Comparison of ENCODE assay signal across 36 mouse cellular contexts in the genomic region with DNA sequence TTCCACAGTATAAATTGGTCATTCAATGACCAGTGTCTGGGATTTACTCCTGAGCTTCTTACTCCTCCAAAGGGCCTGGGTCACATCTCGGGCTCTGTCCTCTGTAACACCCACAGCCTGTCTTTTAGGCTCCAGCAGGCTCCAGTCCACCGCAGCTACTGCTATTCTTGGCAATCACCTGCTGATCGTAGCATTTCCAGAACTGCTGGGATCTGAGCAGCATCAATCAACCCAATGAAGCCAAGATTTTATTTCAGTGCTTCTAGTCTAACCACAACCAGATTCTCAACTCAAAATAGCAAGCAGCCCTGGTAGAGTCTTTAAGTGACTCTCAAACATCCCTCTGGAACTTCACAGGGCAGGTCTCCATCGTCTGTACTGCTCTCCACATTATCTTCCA. TPM values are rescaled to one million over a fixed set of nuclear protein-coding genes. Genes with fewer than 3 reads are reported as not detected.
A peak's percentile ranks its signal among the peaks of the same experiment; 100 is the strongest.
DNase-seq lines count a peak whose midpoint lies in the region; ATAC-seq and TF ChIP-seq lines count a peak whose summit lies in the region.
"Had no signal": no experiment of that assay in that cellular context is flagged by ENCODE, and none has a peak within 500 bp of the region (broad histone marks: within the 10 kb centered on the region; RNA-seq: fewer than 3 reads in every experiment).

No protein-coding gene starts in this region.

- 38% methylated on average over 4 of the region's 4 CpGs for WGBS in lung, embryonic 14.5 days

- H3K4me2 ChIP-seq in lung, embryonic 14.5 days: no peak overlapping the region
- peak overlapping the region; percentile 27 for H3K4me2 ChIP-seq in myocyte (ENCODE audit: low read depth)
- H3K4me2 ChIP-seq: embryonic facial prominence, embryonic 13.5 days; heart, embryonic 13.5 days; hindbrain, embryonic 14.5 days had no signal

- 0 out of 2 replicates have a peak, but pooled peaks have one; percentile 24 for ATAC-seq in lung, embryonic 14.5 days (ENCODE audit: insufficient read depth)
- no peak for ATAC-seq in erythroblast, adult 5-6 weeks (replicated peaks; ENCODE audit: low FRiP score, poor library complexity, severe bottlenecking)
- ATAC-seq: forebrain, embryonic 14.5 days; forebrain, postnatal 0 days; hindbrain, postnatal 0 days; inflammation-experienced regulatory T-cells, adult 6 months; Patski had no signal

- no peak overlapping the region for H3K4me3 ChIP-seq in gastrocnemius, adult 2 months
- H3K4me3 ChIP-seq in lung, embryonic 14.5 days (ENCODE audit: low read depth, low read length): no peak overlapping the region
- no peak overlapping the region for H3K4me3 ChIP-seq in myocyte
- H3K4me3 ChIP-seq: embryonic facial prominence, embryonic 13.5 days; heart, adult 2 months; heart, embryonic 10.5 days; heart, embryonic 13.5 days had no signal

- H3ac ChIP-seq in myocyte (ENCODE audit: control insufficient read depth, insufficient read length): no peak overlapping the region

- TF ChIP-seq CTCF in gastrocnemius, adult 2 months (IDR thresholded peaks at IDR 0.05): no peak
- no peak for TF ChIP-seq CTCF in lung, embryonic 14.5 days (IDR thresholded peaks at IDR 0.05; ENCODE audit: low read depth)

- intact Hi-C loops in gastrocnemius, adult 2 months (cut with DNase I): no loop called here

- no peaks in the 10 kb centered on the region for H3K9me3 ChIP-seq in lung, embryonic 14.5 days (ENCODE audit: low read depth, low read length)
- H3K9me3 ChIP-seq: embryonic facial prominence, embryonic 13.5 days; heart, embryonic 10.5 days; heart, embryonic 13.5 days had no signal

- no peak overlapping the region for H3K27ac ChIP-seq in gastrocnemius, adult 2 months
- no peak overlapping the region for H3K27ac ChIP-seq in lung, embryonic 14.5 days (ENCODE audit: low read depth)
- H3K27ac ChIP-seq: embryonic facial prominence, embryonic 13.5 days; heart, adult 2 months; heart, embryonic 10.5 days; heart, embryonic 13.5 days; hindbrain, embryonic 14.5 days; hindbrain, postnatal 0 days had no signal

- DNase-seq in gastrocnemius, adult 2 months: peak; percentile 21
- DNase-seq in gastrocnemius, adult 8-10 months (ENCODE audit: low spot score in 2 of 2): no peak
- no peak for DNase-seq in lung, embryonic 14.5 days
- DNase-seq in lung, postnatal 10 days: no peak
- DNase-seq in cerebellum, adult 11-12 months: no peak
- DNase-seq: adrenal gland, postnatal 14 days; B cell, adult 2 months; cerebellum, adult 18-20 months; cerebellum, adult 9-10 months; cerebellum, postnatal 14 days; forebrain, postnatal 0 days; gastrocnemius, postnatal 10 days; gastrocnemius, postnatal 36 days; heart, adult 2 months; heart, postnatal 14 days; heart, postnatal 4 days had no signal

- H3K4me1 ChIP-seq in lung, embryonic 14.5 days (ENCODE audit: insufficient read depth): no peaks in the 10 kb centered on the region; the same call in 1 of the 2 replicates

- H3K79me2 ChIP-seq in myocyte (ENCODE audit: control insufficient read depth, insufficient read depth): no peaks in the 10 kb centered on the region

- H3K27me3 ChIP-seq in lung, embryonic 14.5 days (ENCODE audit: insufficient read depth, low read length): no peaks in the 10 kb centered on the region
- no peaks in the 10 kb centered on the region for H3K27me3 ChIP-seq in myocyte (ENCODE audit: control insufficient read depth, insufficient read depth, insufficient read length)
- H3K27me3 ChIP-seq: CH12.LX; embryonic facial prominence, embryonic 13.5 days had no signal

- H3K9ac ChIP-seq in lung, embryonic 14.5 days: no peak overlapping the region
- H3K9ac ChIP-seq: embryonic facial prominence, embryonic 13.5 days; forebrain, postnatal 0 days; heart, embryonic 13.5 days; hindbrain, embryonic 14.5 days had no signal

- TF ChIP-seq POLR2A in myocyte (IDR thresholded peaks at IDR 0.05; ENCODE audit: insufficient read length, low read depth): no peak

- no peaks in the 10 kb centered on the region for H3K36me3 ChIP-seq in lung, embryonic 14.5 days (ENCODE audit: insufficient read depth)
- H3K36me3 ChIP-seq in myocyte (ENCODE audit: control insufficient read depth, insufficient read depth): no peaks in the 10 kb centered on the region
- H3K36me3 ChIP-seq: embryonic facial prominence, embryonic 13.5 days; G1E; heart, embryonic 10.5 days; heart, embryonic 13.5 days had no signal

TF ChIP-seq in myocyte, 11 proteins besides CTCF, POLR2A, EP300 and RAD21:
- TF ChIP-seq MYOD1 (IDR thresholded peaks at IDR 0.05; ENCODE audit: control insufficient read depth in 1 of 3, insufficient read length in 2 of 3, low read depth in 2 of 3): peak in 1 of 3 experiments; percentile 34
- TF ChIP-seq CEBPB (IDR thresholded peaks at IDR 0.05; ENCODE audit: insufficient read depth, poor library complexity, severe bottlenecking): no peak
- peak in 2 of 3 experiments; percentile 34 to 65 for TF ChIP-seq MYOG (IDR thresholded peaks at IDR 0.05; ENCODE audit: control insufficient read depth in 1 of 3, insufficient read depth in 1 of 3, insufficient read length in 2 of 3, low read depth in 2 of 3)

RNA-seq across cellular contexts. Expression of a gene that starts 3.3 kb away (rescaled TPM):
- not detected for total RNA-seq in gastrocnemius, adult 2 months (2021)
- not detected for total RNA-seq in gastrocnemius, adult 8-10 months (2022)
- polyA plus RNA-seq in lung, embryonic 14.5 days (2014; fragmentation: Nextera tagmentation; extraction: Ambion mirVana): 0.37 TPM in 1 of 2 replicates, not detected in the other
- 0.05 TPM for polyA plus RNA-seq in myocyte (2012; fragmentation: generic; extraction: Trizol)
- not detected in 2 replicates for total RNA-seq in erythroblast, adult 5-6 weeks (2015; ENCODE audit: low replicate concordance)
- not detected in 2 replicates for total RNA-seq in erythroblast, adult 5-6 weeks (2017; ENCODE audit: low replicate concordance)
- total RNA-seq: CH12.LX; common myeloid progenitor, adult 5-6 weeks; forebrain, postnatal 0 days; gastrocnemius, postnatal 10 days; gastrocnemius, postnatal 36 days; hindbrain, postnatal 0 days had no signal
- polyA plus RNA-seq: forebrain, embryonic 14.5 days; forebrain, postnatal 0 days; G1E; heart, adult 2 months; heart, embryonic 13.5 days; hindbrain, postnatal 0 days; inflammation-experienced regulatory T-cells, adult 6 months had no signal

RNA-seq across cellular contexts. Expression of a gene that starts 33.4 kb away (rescaled TPM):
- total RNA-seq in gastrocnemius, adult 2 months (2021): not detected
- not detected for total RNA-seq in gastrocnemius, adult 8-10 months (2022)
- not detected in 2 replicates for polyA plus RNA-seq in lung, embryonic 14.5 days (2014; fragmentation: Nextera tagmentation; extraction: Ambion mirVana)
- not detected for polyA plus RNA-seq in myocyte (2012; fragmentation: generic; extraction: Trizol)
- total RNA-seq in erythroblast, adult 5-6 weeks (2015; ENCODE audit: low replicate concordance): not detected in 2 replicates
- total RNA-seq in erythroblast, adult 5-6 weeks (2017; ENCODE audit: low replicate concordance): not detected in 2 replicates
- total RNA-seq: adrenal gland, adult 18-20 months; adrenal gland, postnatal 14 days; adrenal gland, postnatal 4 days; CH12.LX; common myeloid progenitor, adult 5-6 weeks; gastrocnemius, postnatal 10 days; gastrocnemius, postnatal 36 days; granulocyte monocyte progenitor cell, adult 5-6 weeks; heart, adult 2 months; heart, postnatal 14 days; heart, postnatal 4 days; hindbrain, postnatal 0 days had no signal
- polyA plus RNA-seq: brain, embryonic 14.5 days; embryonic facial prominence, embryonic 13.5 days; forebrain, embryonic 11.5 days; forebrain, embryonic 14.5 days; G1E; heart, embryonic 10.5 days; heart, embryonic 13.5 days; heart, embryonic 16.5 days; hindbrain, embryonic 11.5 days; inflammation-experienced regulatory T-cells, adult 6 months; Patski had no signal
